Mouse (Mus musculus) testis, adult 2 months (tissue): ENCODE data around the gene Slf2. TPM values are rescaled to one million over a fixed set of nuclear protein-coding genes. Genes with fewer than 3 reads are reported as not detected.

Experiments used
- H3K27ac ChIP-seq: fragments of 200-500 bp; 2 replicates; pipeline ENCODE4 v1.5.1; 2012; ENCODE audit warnings: low read depth, low read length; ENCODE audit not compliant: control insufficient read depth, insufficient read depth
- H3K27me3 ChIP-seq: fragments of 200-500 bp; 2 replicates; pipeline ENCODE4 v1.6.1; 2012; ENCODE audit warnings: mild to moderate bottlenecking, low read length, moderate library complexity; ENCODE audit not compliant: control insufficient read depth, insufficient read depth
- H3K36me3 ChIP-seq: fragments of 200-500 bp; 2 replicates; pipeline ENCODE4 v1.6.1; 2012; ENCODE audit warnings: mild to moderate bottlenecking, low read length; ENCODE audit not compliant: control insufficient read depth, insufficient read depth
- H3K4me1 ChIP-seq: fragments of 200-500 bp; 2 replicates; pipeline ENCODE4 v1.6.1; 2012; ENCODE audit warnings: low read length; ENCODE audit not compliant: control insufficient read depth, insufficient read depth
- H3K4me3 ChIP-seq: fragments of 200-500 bp; 2 replicates; pipeline ENCODE4 v1.5.1; 2012; ENCODE audit warnings: low read depth, mild to moderate bottlenecking, low read length, moderate library complexity, mixed read lengths; ENCODE audit not compliant: control insufficient read depth
- CTCF ChIP-seq: fragments of 200-500 bp; IDR thresholded peaks from 2 replicates; pipeline ENCODE4 v1.5.1; 2012; ENCODE audit warnings: low read depth, mild to moderate bottlenecking, inconsistent platforms, low read length, moderate library complexity; ENCODE audit not compliant: control insufficient read depth, insufficient read depth, insufficient replicate concordance
- POLR2A ChIP-seq: fragments of 200-500 bp; IDR thresholded peaks from 2 replicates; pipeline ENCODE4 v1.6.1; 2012; ENCODE audit warnings: low read depth, mild to moderate bottlenecking, inconsistent platforms, low read length, moderate library complexity; ENCODE audit not compliant: control insufficient read depth
- polyA plus RNA-seq: library from polyadenylated mRNA; depleted of rRNA; stranded (reverse); fragments of >200 nt; gene quantifications from 2 replicates; pipeline ENCODE4 v1.2.3, GENCODE M21; 2012

The Slf2 gene
- polyA plus RNA-seq, 1 experiment = 21.5 TPM

GRCm38 (mm10) chr19:44928185-44928584, 2.8 kb upstream of the Slf2 start:
- no peak for TF ChIP-seq CTCF
- no peak for TF ChIP-seq POLR2A
- peaks cover 4% of the 10 kb centered on the region for H3K4me1 ChIP-seq
- no peak overlapping the region for H3K27ac ChIP-seq
- H3K4me3 ChIP-seq = no peak overlapping the region
- no peaks in the 10 kb centered on the region for H3K27me3 ChIP-seq
- H3K36me3 ChIP-seq = no peaks in the 10 kb centered on the region

- no peaks in the 10 kb centered on the region for H3K27me3 ChIP-seq
- peaks cover 4% of the 10 kb centered on the region for H3K4me1 ChIP-seq
- TF ChIP-seq CTCF (no peak), POLR2A (no peak)
- no peak overlapping the region for H3K27ac ChIP-seq
- no peak overlapping the region for H3K4me3 ChIP-seq
- no peaks in the 10 kb centered on the region for H3K36me3 ChIP-seq
Measured at GRCm38 (mm10) chr19:44929251-44929650, 1.7 kb upstream of the Slf2 start.

GRCm38 (mm10) chr19:44929663-44930062, 1.3 kb upstream of the Slf2 start:
- Histone ChIP-seq H3K36me3 (no peaks in the 10 kb centered on the region), H3K4me1 (peaks cover 4% of the 10 kb centered on the region), H3K27me3 (no peaks in the 10 kb centered on the region), H3K4me3 (no peak overlapping the region), H3K27ac (0 out of 2 replicates have a peak overlapping the region, but pooled peaks have one; percentile 32)
- TF ChIP-seq POLR2A (no peak), CTCF (no peak)

GRCm38 (mm10) chr19:44930122-44930521, 829 bp upstream of the Slf2 start:
- H3K4me1 ChIP-seq = peaks cover 4% of the 10 kb centered on the region
- H3K27ac ChIP-seq = peak overlapping the region; percentile 87; the same call in 1 of the 2 replicates
- no peaks in the 10 kb centered on the region; the same call in none of the 2 replicates for H3K36me3 ChIP-seq
- H3K4me3 ChIP-seq = no peak overlapping the region
- no peaks in the 10 kb centered on the region for H3K27me3 ChIP-seq
- TF ChIP-seq POLR2A = no peak
- no peak for TF ChIP-seq CTCF

- peak overlapping the region; percentile 92 for H3K4me3 ChIP-seq
- H3K27ac ChIP-seq = peak overlapping the region; percentile 95
- peaks cover 1% of the 10 kb centered on the region for H3K36me3 ChIP-seq
- no peaks in the 10 kb centered on the region for H3K27me3 ChIP-seq
- H3K4me1 ChIP-seq = peaks cover 4% of the 10 kb centered on the region
- TF ChIP-seq CTCF = no peak
- 0 out of 2 replicates have a peak, but pooled peaks have one; percentile 9 for TF ChIP-seq POLR2A
Measured at GRCm38 (mm10) chr19:44931454-44931759, 456 bp downstream of the Slf2 start.

GRCm38 (mm10) chr19:44932051-44932450, 1.1 kb downstream of the Slf2 start:
- Histone ChIP-seq H3K27me3 (no peaks in the 10 kb centered on the region), H3K27ac (0 out of 2 replicates have a peak overlapping the region, but pooled peaks have one; percentile 13), H3K4me3 (no peak overlapping the region; the same call in 1 of the 2 replicates), H3K36me3 (peaks cover 1% of the 10 kb centered on the region), H3K4me1 (peaks cover 4% of the 10 kb centered on the region)
- no peak for TF ChIP-seq POLR2A
- TF ChIP-seq CTCF = no peak

- no peak overlapping the region for H3K4me3 ChIP-seq
- peaks cover 2% of the 10 kb centered on the region for H3K36me3 ChIP-seq
- H3K27me3 ChIP-seq = no peaks in the 10 kb centered on the region
- H3K4me1 ChIP-seq = peaks cover 4% of the 10 kb centered on the region
- H3K27ac ChIP-seq = no peak overlapping the region
- TF ChIP-seq CTCF (no peak), POLR2A (no peak)
Measured at GRCm38 (mm10) chr19:44933136-44933535, 2.2 kb downstream of the Slf2 start.

GRCm38 (mm10) chr19:44959633-44960032, 28.7 kb downstream of the Slf2 start:
- Histone ChIP-seq H3K27ac (no peak overlapping the region), H3K4me3 (no peak overlapping the region), H3K27me3 (no peaks in the 10 kb centered on the region), H3K36me3 (peaks cover 5% of the 10 kb centered on the region), H3K4me1 (no peaks in the 10 kb centered on the region)
- no peak for TF ChIP-seq CTCF
- TF ChIP-seq POLR2A = no peak
